Mouse (Mus musculus): ENCODE measurements around the gene Ntrk3.

The Ntrk3 gene

GRCm38 (mm10) chr7:78623686-78624085, 114.1 kb downstream of the Ntrk3 start:
- DNase-seq (ENCODE audit: low read depth in 1 of 2, low spot score in 2 of 2) = no peak

- DNase-seq (ENCODE audit: low read depth in 1 of 2, low spot score in 2 of 2) = no peak
These were observed 116.7 kb downstream of the Ntrk3 start for GRCm38 (mm10) chr7:78621115-78621514.

GRCm38 (mm10) chr7:78619818-78620577, 117.8 kb downstream of the Ntrk3 start:
- no peak for DNase-seq (ENCODE audit: low read depth in 1 of 2, low spot score in 2 of 2)

DNA sequence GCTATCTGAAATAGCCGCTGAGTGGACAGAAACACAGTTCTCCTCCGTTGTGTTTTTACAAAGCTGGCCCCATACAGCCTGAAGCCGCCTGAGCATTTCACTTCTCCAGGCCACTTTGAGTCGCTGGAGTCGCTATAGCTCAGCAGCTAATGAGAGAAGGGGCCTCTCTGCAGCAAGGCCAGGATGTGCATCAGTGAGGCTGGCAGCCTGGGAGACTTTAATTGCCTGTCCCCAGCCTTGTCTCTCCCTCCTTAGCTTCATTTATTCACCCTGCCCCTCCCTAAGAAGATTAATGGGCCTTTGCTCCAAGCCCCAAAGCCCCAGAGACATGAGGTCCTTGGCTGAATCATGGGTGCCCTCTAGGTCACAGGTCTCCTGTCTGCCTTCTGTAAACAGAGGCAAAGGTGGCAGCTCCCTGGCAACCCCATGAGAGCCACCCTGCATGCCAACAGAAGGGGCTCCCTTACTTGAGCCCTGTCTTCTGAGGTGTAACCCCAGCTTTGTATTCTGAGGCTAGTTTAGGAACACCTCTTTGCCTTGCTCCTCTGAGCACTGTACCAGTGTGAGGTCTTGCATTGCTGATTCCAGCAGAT, 132.2 kb downstream of the Ntrk3 start:
- DNase-seq (ENCODE audit: low read depth in 1 of 2, low spot score in 2 of 2) = no peak

DNA sequence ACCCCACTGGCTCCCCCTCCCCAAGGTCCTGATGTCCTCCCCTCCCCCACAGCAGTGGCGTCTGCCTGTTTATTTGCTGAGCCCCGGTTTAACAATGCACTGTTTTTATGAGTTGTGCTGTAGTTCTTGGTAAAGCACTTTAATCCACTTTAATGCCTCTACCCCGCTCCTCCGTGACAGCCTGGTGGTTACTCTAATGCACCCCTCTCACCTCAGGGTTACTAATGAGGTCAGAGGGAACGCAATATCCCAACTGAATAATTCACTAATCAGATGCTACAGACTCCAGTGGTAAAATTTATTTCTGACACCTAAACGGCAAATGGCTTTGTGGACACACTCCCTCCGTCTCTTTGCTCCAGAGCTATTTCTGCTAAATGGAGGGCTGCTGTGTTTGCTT, 133.9 kb downstream of the Ntrk3 start:
- no peak for DNase-seq (ENCODE audit: low read depth in 1 of 2, low spot score in 2 of 2)

- no peak for DNase-seq (ENCODE audit: low read depth in 1 of 2, low spot score in 2 of 2)
These were observed 136.0 kb downstream of the Ntrk3 start for GRCm38 (mm10) chr7:78601851-78602250.

GRCm38 (mm10) chr7:78600886-78601285, 136.9 kb downstream of the Ntrk3 start:
- no peak for DNase-seq (ENCODE audit: low read depth in 1 of 2, low spot score in 2 of 2)

GRCm38 (mm10) chr7:78599941-78600677, 137.7 kb downstream of the Ntrk3 start:
- no peak for DNase-seq (ENCODE audit: low read depth in 1 of 2, low spot score in 2 of 2)

DNA sequence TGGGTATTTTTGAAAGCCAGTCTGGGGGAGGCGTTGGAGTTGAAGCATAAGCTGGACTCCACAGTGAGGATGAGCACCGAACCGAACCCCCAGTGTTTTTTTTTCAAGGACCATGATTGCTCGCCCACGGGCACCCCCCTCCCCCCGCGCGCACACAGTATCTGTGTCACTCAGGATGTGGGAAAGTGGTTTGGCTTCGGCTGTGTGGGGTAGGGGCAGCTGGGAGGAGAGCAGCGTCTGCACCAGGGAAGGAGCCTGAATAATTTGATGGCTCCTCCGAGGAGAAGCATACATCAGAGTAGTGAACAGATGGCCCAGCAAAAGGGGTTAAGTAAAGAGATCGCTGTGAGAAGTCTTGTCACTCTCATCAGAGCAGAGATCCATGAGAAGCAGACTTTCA, 139.7 kb downstream of the Ntrk3 start:
- no peak for DNase-seq (ENCODE audit: low read depth in 1 of 2, low spot score in 2 of 2)

GRCm38 (mm10) chr7:78597251-78598129, 140.3 kb downstream of the Ntrk3 start:
- DNase-seq (ENCODE audit: low read depth in 1 of 2, low spot score in 2 of 2) = no peak

DNA sequence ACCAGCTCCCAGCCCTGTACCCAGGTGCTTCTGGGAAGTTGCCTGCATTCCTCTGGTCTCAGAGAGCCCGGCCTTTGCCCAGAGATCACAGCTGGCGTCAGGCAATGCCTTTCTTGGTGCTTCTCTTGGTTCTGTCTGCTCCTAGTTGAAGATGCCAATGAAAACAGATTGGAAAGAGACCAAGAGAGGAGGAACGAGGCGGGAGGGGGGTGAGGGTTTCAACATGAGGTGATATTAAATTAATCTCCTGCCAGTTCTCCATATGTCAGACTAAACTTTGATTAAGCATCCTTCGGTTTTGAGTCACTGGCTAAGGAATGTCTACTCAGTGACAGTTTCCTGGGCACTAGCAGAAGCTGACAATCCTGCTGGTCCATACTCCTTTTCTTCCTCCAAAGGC, 141.3 kb downstream of the Ntrk3 start:
- DNase-seq (ENCODE audit: low read depth in 1 of 2, low spot score in 2 of 2) = no peak

GRCm38 (mm10) chr7:78595895-78596294, 141.9 kb downstream of the Ntrk3 start:
- no peak for DNase-seq (ENCODE audit: low read depth in 1 of 2, low spot score in 2 of 2)

- DNase-seq (ENCODE audit: low read depth in 1 of 2, low spot score in 2 of 2) = no peak
These were observed 144.9 kb downstream of the Ntrk3 start for GRCm38 (mm10) chr7:78592948-78593347.

- no peak for DNase-seq (ENCODE audit: low read depth in 1 of 2, low spot score in 2 of 2)
These were observed 145.6 kb downstream of the Ntrk3 start for GRCm38 (mm10) chr7:78592172-78592571.

GRCm38 (mm10) chr7:78589766-78590165, 148.0 kb downstream of the Ntrk3 start:
- no peak for DNase-seq (ENCODE audit: low read depth in 1 of 2, low spot score in 2 of 2)

DNA sequence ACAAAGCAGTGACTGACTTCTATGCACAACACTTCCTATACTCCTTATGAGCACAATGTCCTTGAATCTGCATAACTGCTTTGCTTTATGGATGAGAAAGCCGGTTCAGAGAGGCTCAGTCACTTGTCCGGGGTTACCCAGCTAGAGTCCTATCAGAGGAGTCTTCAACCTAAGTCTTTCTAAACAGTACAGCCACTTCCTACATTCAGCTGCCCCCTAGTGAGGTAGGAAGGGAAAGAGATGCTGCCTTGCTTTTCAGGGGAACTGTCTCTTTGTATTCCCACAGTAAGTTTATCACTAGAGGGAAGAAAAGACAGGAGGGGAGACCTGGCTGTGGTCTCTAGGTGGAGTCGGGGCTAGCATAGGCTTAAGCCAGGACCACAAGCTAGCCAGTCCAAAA, 151.0 kb downstream of the Ntrk3 start:
- no peak for DNase-seq (ENCODE audit: low read depth in 1 of 2, low spot score in 2 of 2)

GRCm38 (mm10) chr7:78585960-78586359, 151.9 kb downstream of the Ntrk3 start:
- DNase-seq (ENCODE audit: low read depth in 1 of 2, low spot score in 2 of 2) = no peak

GRCm38 (mm10) chr7:78584936-78585335, 152.9 kb downstream of the Ntrk3 start:
- no peak for DNase-seq (ENCODE audit: low read depth in 1 of 2, low spot score in 2 of 2)

GRCm38 (mm10) chr7:78584499-78584898, 153.3 kb downstream of the Ntrk3 start:
- no peak for DNase-seq (ENCODE audit: low read depth in 1 of 2, low spot score in 2 of 2)

- DNase-seq (ENCODE audit: low read depth in 1 of 2, low spot score in 2 of 2) = no peak
These were observed 154.1 kb downstream of the Ntrk3 start for GRCm38 (mm10) chr7:78583678-78584077.

GRCm38 (mm10) chr7:78581341-78581740, 156.5 kb downstream of the Ntrk3 start:
- no peak for DNase-seq (ENCODE audit: low read depth in 1 of 2, low spot score in 2 of 2)

Data from monocyte, adult 2 months (primary cell).